Mouse (Mus musculus) lung, embryonic 14.5 days (tissue): ENCODE results near the gene Elk4. TPM values are rescaled to one million over a fixed set of nuclear protein-coding genes. Genes with fewer than 3 reads are reported as not detected.

Experiments used
- ATAC-seq: fragments of 200-750 bp; cut with Nextera tagmentation; 2 replicates; pipeline ENCODE4 v1.8.0; 2017; ENCODE audit warnings: mild to moderate bottlenecking, moderate TSS enrichment, moderate library complexity; ENCODE audit not compliant: insufficient read depth
- DNase-seq: peaks from one replicate; pipeline ENCODE4 v3.0.0-alpha.2; 2015
- H3K27ac ChIP-seq: fragments of 300-500 bp; sonication (generic); 2 replicates; pipeline ENCODE4 v1.5.1; 2014; ENCODE audit warnings: low read depth, mild to moderate bottlenecking, moderate library complexity
- H3K27me3 ChIP-seq: fragments of 300-500 bp; sonication (generic); 2 replicates; pipeline ENCODE4 v1.6.1; 2014; ENCODE audit warnings: low read length, control low read depth; ENCODE audit not compliant: insufficient read depth
- H3K36me3 ChIP-seq: fragments of 300-500 bp; sonication (generic); 2 replicates; pipeline ENCODE4 v1.6.1; 2014; ENCODE audit warnings: control low read depth; ENCODE audit not compliant: insufficient read depth
- H3K4me1 ChIP-seq: fragments of 300-500 bp; sonication (generic); 2 replicates; pipeline ENCODE4 v1.6.1; 2014; ENCODE audit warnings: antibody characterized with exemption, control low read depth; ENCODE audit not compliant: insufficient read depth
- H3K4me2 ChIP-seq: fragments of 300-500 bp; sonication (generic); 2 replicates; pipeline ENCODE4 v1.6.1; 2014; ENCODE audit warnings: mild to moderate bottlenecking
- H3K4me3 ChIP-seq: fragments of 300-500 bp; sonication (generic); 2 replicates; pipeline ENCODE4 v1.5.1; 2014; ENCODE audit warnings: low read depth, low read length
- H3K9ac ChIP-seq: fragments of 300-500 bp; sonication (generic); 2 replicates; pipeline ENCODE4 v1.6.1; 2014
- H3K9me3 ChIP-seq: fragments of 300-500 bp; sonication (generic); 2 replicates; pipeline ENCODE4 v1.6.1; 2016; ENCODE audit warnings: low read depth, low read length, control low read depth
- CTCF ChIP-seq: IDR thresholded peaks from 2 replicates; pipeline ENCODE4 v1.5.1; 2016; ENCODE audit warnings: antibody characterized with exemption, low read depth
- WGBS: fragments of 180-500 bp; shearing (Covaris S2); extraction: QIAGEN DNeasy Blood & Tissue Kit; methylation state at CpG from one replicate; pipeline ENCODE4 v1.1.7; 2014; 5-methylcytosine and 5-hydroxymethylcytosine counted together
- polyA plus RNA-seq: library from polyadenylated mRNA; unstranded; fragments of >200 nt; fragmentation: Nextera tagmentation; extraction: Ambion mirVana; gene quantifications from 2 replicates; pipeline ENCODE4 v1.2.1, GENCODE M21; 2014

The Elk4 gene
- polyA plus RNA-seq, 1 experiment from 2014 or later: 41.3 TPM

- no peak overlapping the region for H3K27ac ChIP-seq
- H3K27me3 ChIP-seq: no peaks in the 10 kb centered on the region
Observed at GRCm38 (mm10) chr1:131972498-131973334, 34.7 kb upstream of the Elk4 start.

GRCm38 (mm10) chr1:131973991-131974390, 33.4 kb upstream of the Elk4 start:
- no peak for TF ChIP-seq CTCF
- 63% methylated on average over 6 of the region's 6 CpGs for WGBS
- ATAC-seq: no peak
- no peak for DNase-seq
- Histone ChIP-seq H3K9ac (no peak overlapping the region), H3K4me2 (no peak overlapping the region), H3K27me3 (no peaks in the 10 kb centered on the region), H3K27ac (no peak overlapping the region), H3K36me3 (no peaks in the 10 kb centered on the region), H3K4me3 (no peak overlapping the region), H3K4me1 (0 out of 2 replicates have a peak, but pooled peaks cover 10% of the 10 kb centered on the region), H3K9me3 (no peaks in the 10 kb centered on the region)

More at GRCm38 (mm10) chr1:131972498-131973334, 34.7 kb upstream of the Elk4 start:
- Histone ChIP-seq H3K9ac (no peak overlapping the region), H3K36me3 (no peaks in the 10 kb centered on the region), H3K9me3 (no peaks in the 10 kb centered on the region), H3K4me3 (no peak overlapping the region), H3K4me2 (no peak overlapping the region), H3K4me1 (0 out of 2 replicates have a peak, but pooled peaks cover 10% of the 10 kb centered on the region)
- 34% methylated on average over 13 of the region's 13 CpGs for WGBS
- TF ChIP-seq CTCF: no peak
- ATAC-seq (no peak), DNase-seq (no peak)

GRCm38 (mm10) chr1:131976886-131977285, 30.5 kb upstream of the Elk4 start:
- DNase-seq: no peak
- no peak overlapping the region for H3K4me2 ChIP-seq

GRCm38 (mm10) chr1:131980471-131980870, 26.9 kb upstream of the Elk4 start:
- ATAC-seq (no peak), DNase-seq (no peak)
- WGBS: 50% methylated on average over 2 of the region's 2 CpGs
- no peak for TF ChIP-seq CTCF
- Histone ChIP-seq H3K36me3 (no peaks in the 10 kb centered on the region), H3K4me2 (no peak overlapping the region), H3K27ac (no peak overlapping the region), H3K4me1 (no peaks in the 10 kb centered on the region), H3K9me3 (no peaks in the 10 kb centered on the region), H3K9ac (no peak overlapping the region), H3K4me3 (no peak overlapping the region), H3K27me3 (no peaks in the 10 kb centered on the region)

More at GRCm38 (mm10) chr1:131976886-131977285, 30.5 kb upstream of the Elk4 start:
- no peak for TF ChIP-seq CTCF
- no peak overlapping the region for H3K4me3 ChIP-seq
- no peaks in the 10 kb centered on the region for H3K9me3 ChIP-seq
- H3K36me3 ChIP-seq: no peaks in the 10 kb centered on the region
- 0 out of 2 replicates have a peak, but pooled peaks cover 7% of the 10 kb centered on the region for H3K4me1 ChIP-seq
- H3K27ac ChIP-seq: no peak overlapping the region
- ATAC-seq: no peak
- H3K9ac ChIP-seq: no peak overlapping the region
- 78% methylated on average over 5 of the region's 5 CpGs for WGBS
- no peaks in the 10 kb centered on the region for H3K27me3 ChIP-seq

GRCm38 (mm10) chr1:131981378-131982013, 25.9 kb upstream of the Elk4 start:
- peak; percentile 88 for TF ChIP-seq CTCF

GRCm38 (mm10) chr1:131982907-131983306, 24.5 kb upstream of the Elk4 start:
- 9% methylated on average over 5 of the region's 5 CpGs for WGBS
- no peaks in the 10 kb centered on the region for H3K27me3 ChIP-seq
- H3K27ac ChIP-seq: no peak overlapping the region
- no peak overlapping the region for H3K9ac ChIP-seq
- no peak overlapping the region for H3K4me3 ChIP-seq
- H3K4me1 ChIP-seq: no peaks in the 10 kb centered on the region
- no peak overlapping the region for H3K4me2 ChIP-seq
- H3K36me3 ChIP-seq: no peaks in the 10 kb centered on the region
- peak; percentile 97 for TF ChIP-seq CTCF
- DNase-seq: peak; percentile 86
- H3K9me3 ChIP-seq: no peaks in the 10 kb centered on the region
- ATAC-seq: peak; percentile 50; the same call in 1 of the 2 replicates

More at GRCm38 (mm10) chr1:131981378-131982013, 25.9 kb upstream of the Elk4 start:
- Histone ChIP-seq H3K4me2 (no peak overlapping the region), H3K27me3 (no peaks in the 10 kb centered on the region), H3K4me1 (no peaks in the 10 kb centered on the region), H3K36me3 (no peaks in the 10 kb centered on the region), H3K27ac (no peak overlapping the region), H3K9me3 (no peaks in the 10 kb centered on the region), H3K4me3 (no peak overlapping the region), H3K9ac (no peak overlapping the region)
- ATAC-seq (peak; percentile 61; the same call in 1 of the 2 replicates), DNase-seq (peak; percentile 91)
- WGBS: 51% methylated on average over 12 of the region's 12 CpGs

GRCm38 (mm10) chr1:131983806-131984205, 23.6 kb upstream of the Elk4 start:
- ATAC-seq (no peak), DNase-seq (no peak)
- H3K27me3 ChIP-seq: no peaks in the 10 kb centered on the region
- H3K4me1 ChIP-seq: no peaks in the 10 kb centered on the region
- no peak for TF ChIP-seq CTCF
- H3K4me3 ChIP-seq: no peak overlapping the region
- H3K36me3 ChIP-seq: no peaks in the 10 kb centered on the region
- no peak overlapping the region for H3K9ac ChIP-seq
- no peak overlapping the region for H3K27ac ChIP-seq
- no peak overlapping the region for H3K4me2 ChIP-seq
- H3K9me3 ChIP-seq: no peaks in the 10 kb centered on the region
- 66% methylated on average over 2 of the region's 2 CpGs for WGBS
